Mouse (Mus musculus): ENCODE measurements around the gene Orm2.
A peak's percentile ranks its signal among the peaks of the same experiment; 100 is the strongest.

Gene Orm2

DNA sequence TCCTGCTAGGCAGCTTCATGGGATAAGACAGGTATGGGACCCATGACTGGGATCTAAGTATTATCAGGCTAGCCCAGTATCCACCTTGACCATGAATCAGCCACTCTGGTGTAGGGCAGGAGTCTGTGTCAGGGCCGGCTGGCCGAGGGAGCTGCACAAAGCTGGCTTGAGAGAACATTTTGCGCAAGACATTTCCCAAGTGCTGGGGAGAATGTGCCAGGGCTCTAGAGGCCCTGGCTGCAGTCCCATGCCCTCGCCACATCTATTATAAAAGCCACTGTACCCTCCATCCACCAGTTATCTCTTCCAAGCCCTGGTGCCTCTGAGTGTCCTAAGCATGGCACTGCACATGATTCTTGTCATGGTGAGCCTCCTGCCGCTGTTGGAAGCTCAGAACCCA is at the start of gene Orm2:
Gene Orm2, plus strand, starts transcription at position 300 of the 400 bp plus-strand sequence.
- no peak for DNase-seq (ENCODE audit: low spot score)

DNA sequence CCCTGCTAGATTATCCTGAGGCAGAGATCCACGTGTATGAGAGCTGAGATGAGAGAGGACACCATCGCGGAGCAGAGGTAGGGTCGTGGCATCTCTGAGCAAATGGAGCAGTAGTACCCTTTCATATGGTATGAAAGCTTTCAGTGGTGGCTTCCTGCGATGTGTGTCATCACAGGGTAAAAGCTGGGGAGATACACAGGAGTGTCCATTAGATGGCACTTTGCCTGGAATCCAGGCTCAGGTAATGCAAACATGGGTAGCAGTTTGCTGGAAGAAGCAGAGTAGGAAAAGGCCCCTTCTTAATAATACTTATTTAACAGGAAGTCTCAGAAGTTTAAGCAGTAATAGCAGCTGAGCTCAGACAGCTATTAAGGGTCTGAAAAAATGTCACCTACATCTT is 48.2 kb upstream of the Orm2 start:
- DNase-seq (ENCODE audit: low spot score): no peak

DNA sequence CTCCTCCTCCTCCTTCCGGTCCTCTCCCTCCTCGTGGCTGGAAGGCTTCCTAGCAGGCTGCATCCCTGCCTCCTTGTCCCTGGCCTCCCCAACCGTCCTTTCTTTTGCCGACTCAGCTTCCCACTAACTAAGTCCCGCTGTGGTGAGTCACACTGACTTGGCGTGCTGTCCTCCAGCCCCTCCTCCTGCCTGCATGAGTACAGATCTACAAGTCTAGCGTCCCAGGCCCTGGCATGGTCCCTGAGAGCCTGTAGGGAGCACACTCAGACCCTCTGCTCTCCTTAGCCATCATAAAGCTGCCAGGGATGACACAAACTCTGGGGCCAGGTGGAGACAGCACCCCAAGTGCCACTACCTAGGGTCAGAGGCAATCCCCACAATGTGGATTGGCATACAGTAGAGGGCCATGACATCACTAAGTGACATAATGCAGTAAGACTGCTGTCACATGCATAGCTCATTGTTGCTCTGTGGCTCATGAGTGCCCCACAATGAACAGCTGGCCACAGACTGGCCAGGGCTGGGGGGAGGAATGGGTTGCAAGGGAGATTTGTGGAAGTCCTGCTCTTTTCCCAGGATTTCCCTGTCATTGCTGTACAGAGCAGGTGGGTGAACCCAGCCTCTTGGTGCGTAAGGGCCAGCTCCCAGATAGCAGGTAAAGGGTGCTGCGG is 46.0 kb upstream of the Orm2 start:
- no peak for DNase-seq (ENCODE audit: low spot score)

DNA sequence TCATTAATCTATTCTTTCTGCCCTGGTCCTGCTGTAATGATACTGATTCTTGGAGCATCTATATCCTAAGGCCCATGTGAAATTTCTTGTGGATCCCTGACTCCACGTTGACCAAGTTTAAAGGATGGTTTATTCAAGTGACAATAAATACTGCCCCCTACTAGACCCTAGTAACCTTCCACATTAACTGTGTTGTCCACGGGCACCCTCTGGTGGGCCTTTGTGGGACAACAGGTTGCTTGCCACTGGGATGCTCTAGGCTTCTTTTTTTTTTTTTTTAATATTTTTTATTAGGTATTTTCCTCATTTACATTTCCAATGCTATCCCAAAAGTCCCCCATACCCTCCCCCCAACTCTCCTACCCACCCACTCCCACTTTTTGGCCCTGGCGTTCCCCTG is 42.7 kb upstream of the Orm2 start:
- peak; percentile 64 for DNase-seq (ENCODE audit: low spot score)

DNA sequence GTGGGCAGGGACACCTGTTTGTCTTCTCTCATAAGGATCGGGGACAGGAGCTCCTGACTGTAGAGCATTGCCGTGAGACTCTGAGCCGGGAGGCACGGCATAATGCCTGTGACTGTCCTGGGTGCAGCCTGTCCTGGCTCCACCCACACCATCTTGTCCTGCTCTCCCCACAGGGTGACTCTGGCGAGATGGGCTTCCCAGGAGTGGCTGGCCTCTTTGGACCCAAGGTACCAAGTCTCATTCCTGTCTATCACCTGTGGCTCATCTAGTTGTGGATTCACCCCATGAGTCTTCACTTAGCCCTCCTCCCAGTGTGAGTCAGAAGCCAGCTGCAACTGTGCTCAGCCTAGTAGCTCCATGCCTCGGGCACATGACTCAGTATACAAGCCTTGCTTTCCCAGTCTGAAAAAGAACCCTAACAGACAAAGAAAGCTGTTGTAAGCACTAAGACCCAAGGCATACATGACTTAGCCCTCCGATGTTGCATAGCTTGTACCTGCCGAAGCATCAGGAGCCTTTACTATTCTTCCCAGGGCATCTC is 38.9 kb upstream of the Orm2 start:
- DNase-seq (ENCODE audit: low spot score): no peak

DNA sequence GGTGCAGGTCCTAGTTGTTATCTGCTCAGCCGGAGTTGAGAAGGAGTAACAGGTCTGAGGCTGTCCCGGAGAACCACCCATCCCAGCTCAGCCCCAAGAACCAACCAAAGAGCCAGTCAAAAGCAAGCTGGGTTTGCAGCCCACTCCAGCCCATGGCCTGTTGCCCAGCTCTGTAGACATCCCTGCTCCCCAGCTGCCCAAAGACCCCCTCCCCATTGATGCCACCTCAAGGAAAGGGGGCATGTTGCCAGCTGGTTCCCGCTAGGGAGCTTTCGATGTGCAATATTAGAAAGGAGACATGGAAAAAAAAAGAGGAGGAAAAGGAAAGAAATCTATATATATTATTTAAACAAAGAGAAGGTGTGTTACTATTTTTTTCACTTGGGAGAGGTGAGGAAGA is 28.8 kb upstream of the Orm2 start:
- no peak for DNase-seq (ENCODE audit: low spot score)

DNA sequence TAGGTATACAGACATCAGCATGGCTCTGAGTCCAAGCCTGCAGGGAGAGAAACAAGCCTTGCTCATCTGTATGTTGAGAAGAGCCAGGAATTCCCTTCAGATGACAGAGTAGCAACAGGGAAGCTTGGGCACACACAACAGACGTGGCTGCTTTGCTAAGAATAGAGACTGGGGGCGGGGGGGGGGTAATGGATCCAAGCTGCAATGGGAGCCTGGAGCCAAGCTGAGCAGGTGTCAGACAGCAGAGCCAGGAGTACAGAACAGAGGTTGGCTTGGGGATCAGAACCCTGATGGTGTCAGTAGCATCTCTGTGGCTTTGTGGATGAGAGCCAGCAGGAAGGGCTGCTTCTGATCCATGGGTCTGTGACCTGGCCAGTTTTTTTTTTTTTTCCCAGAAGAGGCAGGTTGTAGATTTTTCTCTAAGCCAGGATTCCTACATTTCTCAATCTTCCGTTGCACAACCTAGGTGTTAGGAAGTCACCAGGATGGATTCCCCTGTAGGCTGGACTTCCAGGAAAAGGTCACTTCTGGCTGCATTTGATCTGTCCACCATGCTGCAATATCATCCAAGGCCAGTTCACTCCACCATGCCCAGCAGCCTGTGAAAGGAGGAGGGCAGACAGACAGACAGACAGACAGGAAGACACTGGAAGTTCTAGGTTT is 23.7 kb upstream of the Orm2 start:
- DNase-seq (ENCODE audit: low spot score): peak; percentile 14

DNA sequence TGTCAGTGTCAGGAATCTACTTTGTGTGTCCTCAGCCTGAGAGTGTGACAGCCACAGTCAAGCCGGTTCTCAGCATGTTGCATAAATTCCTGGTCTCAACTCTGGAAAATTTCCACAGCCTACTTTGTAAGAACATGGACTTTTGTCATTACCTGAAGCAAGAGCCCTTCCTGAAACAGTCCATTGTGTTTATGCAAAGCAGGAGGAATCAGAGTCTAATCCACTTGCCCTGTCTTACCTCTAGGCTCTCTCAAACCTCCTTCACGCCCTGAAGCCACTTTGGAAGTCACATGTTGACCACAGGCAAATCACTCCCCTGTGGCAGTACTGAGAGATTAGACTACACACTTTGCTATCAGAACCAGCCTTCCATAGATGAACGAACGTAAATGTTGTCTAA is 19.8 kb upstream of the Orm2 start:
- DNase-seq (ENCODE audit: low spot score): no peak

DNA sequence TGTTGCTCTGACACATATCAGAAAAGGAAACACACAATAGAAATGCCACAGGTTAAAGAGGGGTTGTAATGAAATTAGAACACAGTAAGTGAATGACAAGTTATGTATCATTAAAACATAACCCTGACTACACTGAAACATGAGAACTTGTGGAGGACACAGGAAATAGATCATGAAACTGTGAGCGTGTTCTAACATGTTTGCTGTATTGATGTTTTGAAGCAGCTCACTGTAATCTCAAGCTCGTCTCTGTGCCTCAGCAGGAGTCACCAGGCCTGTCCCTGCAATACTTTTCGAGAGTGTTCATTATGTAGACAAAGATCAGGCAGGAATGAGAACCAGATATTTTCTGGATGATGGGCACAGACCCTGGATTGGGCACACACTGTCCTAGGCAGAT is 18.6 kb upstream of the Orm2 start:
- no peak for DNase-seq (ENCODE audit: low spot score)

DNA sequence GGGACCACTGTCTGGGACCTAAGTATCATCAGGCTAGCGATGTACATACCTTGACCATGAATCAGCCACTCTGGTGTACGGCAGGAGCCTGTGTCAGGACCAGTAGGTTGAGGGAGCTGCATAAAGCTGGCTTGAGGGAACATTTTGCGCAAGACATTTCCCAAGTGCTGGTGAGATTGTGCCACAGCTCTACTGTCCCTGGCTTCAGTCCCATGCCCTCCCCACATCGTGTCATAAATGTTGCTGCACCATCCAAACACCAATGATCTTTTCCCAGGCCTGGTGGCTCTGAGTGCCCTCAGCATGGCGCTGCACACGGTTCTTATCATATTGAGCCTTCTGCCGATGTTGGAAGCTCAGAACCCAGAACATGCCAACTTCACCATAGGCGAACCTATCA is 18.0 kb upstream of the Orm2 start, which contains the start of gene Orm1:
Gene Orm1, plus strand, starts transcription at position 266 of the 400 bp plus-strand sequence.
- no peak for DNase-seq (ENCODE audit: low spot score)

DNA sequence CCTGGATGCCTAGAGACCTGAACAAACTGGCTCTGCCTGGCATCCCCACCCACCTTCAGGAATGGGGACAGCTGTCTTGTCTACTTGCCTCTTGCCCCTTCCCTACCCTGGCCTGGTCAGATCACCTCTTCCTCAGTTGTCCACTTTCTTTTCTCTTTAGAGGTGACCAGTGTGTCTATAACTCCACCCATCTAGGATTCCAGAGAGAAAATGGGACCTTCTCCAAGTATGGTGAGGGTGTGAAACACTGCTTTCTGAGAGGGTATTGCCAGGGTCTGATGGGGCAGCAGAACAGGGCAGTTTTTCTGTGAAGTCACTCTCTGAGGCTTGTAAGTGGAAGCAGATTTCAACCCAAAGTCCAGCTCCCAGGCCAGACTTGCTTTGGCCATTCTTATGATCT is 17.0 kb upstream of the Orm2 start:
- no peak for DNase-seq (ENCODE audit: low spot score)

DNA sequence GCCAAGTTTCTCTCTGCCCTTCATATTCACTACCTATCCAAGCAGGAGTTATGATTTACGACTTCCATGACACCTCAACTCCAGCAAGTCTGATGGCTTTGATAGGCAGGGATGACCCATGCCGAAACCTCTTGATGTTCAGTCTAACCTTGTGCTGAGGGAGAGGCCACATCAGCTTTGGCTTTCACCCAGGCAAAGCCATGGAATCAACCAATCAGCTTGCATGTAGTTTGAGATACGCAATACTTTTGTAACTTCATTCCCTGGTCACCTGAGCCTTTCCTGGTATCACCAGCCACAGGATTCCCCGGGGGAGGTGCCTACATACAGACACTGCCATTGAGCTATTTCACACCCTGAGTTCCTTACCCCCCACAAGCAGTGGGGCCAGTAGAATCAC is 15.6 kb upstream of the Orm2 start:
- no peak for DNase-seq (ENCODE audit: low spot score)

DNA sequence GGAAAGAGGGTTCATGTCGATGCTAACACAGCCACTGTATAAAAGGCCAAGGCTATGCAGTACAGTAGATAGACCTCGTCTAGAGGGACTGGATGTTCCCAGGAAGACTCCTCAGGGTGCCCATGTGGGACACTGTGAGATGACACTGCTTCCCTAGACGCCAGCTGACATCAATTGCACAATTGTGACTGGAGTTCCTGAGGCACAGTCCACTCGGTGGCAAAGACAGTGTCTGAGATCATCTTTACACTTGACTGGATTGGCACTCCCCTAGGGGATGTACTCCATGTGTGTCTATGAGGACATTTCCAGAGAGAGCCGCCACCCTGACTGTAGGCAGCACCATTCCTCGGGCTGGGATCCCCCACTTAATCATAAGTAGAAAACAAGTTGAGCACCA is 13.7 kb upstream of the Orm2 start:
- DNase-seq (ENCODE audit: low spot score): no peak

DNA sequence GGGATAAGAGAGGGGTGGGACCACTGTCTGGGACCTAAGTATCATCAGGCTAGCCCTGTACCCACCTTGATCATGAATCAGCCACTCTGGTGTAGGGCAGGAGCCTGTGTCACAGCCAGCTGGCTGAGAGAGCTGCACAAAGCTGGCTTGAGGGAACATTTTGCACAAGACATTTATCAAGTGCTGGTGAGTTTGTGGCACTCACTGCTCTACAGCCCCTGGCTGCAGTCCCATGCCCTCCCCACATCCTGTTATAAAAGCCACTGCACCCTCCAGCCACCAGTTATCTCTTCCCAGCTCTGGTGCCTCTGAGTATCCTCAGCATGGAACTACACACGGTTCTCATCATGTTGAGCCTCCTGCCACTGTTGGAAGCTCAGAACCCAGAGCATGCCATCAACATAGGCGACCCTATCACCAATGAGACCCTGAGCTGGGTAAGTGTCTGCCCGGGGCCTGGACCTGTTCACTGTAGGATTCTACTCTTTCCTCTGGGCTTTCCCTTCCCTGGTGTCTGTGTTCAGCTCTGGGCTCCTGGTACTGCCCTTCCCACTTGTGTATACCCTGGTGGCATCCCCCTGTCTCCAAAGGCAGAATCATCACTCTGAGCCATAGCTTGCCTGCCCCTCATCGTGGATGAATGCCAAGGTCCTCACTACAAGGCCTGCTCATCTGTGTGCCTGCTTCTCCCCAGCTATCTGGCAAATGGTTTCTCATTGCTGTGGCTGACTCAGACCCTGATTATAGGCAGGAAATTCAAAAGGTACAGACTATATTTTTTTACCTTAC is 6.2 kb upstream of the Orm2 start, which contains the start of gene Orm3:
Gene Orm3, plus strand, starts transcription at position 286 of the 789 bp plus-strand sequence.
- DNase-seq (ENCODE audit: low spot score): no peak

DNA sequence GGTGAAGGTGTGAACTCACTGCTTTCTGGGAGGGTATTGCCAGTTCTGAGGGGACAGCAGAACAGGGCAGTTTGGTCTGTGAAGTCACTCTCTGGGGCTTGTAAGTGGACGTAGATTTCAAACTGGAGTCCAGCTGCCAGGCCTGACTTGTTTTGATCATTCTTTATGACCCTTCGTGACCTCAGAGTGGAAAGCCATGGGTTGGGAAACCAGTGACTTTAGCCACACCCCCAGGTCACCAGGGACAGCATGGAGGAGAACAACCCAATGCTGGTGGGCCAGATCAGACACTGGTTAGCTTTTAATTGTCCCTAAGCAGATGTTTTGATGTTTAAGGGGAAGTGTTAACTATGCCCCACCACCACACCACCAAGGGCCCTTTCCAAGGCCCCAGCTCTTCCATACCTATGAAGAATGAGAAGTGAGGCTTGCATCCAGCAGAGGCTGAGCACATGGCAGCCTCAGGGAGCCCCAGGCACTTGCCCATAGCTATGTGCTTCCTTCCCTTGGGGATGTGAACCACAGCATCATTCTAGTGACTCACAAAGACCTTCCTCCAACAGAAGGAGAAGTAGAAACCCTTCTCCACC is 5.2 kb upstream of the Orm2 start:
- no peak for DNase-seq (ENCODE audit: low spot score)

DNA sequence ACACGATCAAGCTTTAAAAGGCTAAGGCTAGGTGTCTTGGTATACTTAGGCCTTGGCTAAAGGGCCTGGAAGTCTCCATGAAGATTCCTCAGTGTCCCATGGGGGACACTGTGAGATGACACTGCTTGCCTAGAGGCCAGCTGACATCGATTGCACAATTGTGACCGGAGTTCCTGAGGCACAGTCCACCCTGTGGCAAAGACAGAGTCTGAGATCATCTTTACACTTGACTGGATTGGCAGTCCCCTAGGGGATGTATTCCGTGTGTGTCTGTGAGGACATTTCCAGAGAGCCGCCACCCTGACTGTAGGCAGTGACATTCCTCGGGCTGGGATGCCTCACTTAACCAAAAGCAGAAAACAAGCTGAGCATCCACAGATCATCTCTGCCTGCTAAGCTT is 2.4 kb upstream of the Orm2 start:
- no peak for DNase-seq (ENCODE audit: low spot score)

DNA sequence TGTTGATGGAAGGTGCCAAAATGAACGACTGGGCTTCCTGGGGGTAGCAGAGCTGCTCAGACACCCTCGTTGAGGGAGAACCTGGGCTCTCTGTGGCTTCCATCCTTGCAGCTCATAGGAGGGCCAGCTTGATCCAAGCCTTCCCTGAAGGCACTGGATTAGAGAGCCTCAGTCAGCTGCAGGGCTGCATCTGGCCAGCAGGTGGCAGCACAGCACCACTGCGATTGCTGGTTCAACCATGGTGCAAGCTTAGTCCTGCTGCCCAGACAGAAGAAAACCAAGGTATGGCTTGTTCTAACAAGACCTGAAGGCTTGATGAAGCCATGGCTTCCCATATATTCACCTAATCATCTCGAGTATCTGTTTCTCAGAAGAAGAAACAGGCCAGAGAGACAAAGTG is 6.3 kb downstream of the Orm2 start:
- DNase-seq (ENCODE audit: low spot score): peak; percentile 93

DNA sequence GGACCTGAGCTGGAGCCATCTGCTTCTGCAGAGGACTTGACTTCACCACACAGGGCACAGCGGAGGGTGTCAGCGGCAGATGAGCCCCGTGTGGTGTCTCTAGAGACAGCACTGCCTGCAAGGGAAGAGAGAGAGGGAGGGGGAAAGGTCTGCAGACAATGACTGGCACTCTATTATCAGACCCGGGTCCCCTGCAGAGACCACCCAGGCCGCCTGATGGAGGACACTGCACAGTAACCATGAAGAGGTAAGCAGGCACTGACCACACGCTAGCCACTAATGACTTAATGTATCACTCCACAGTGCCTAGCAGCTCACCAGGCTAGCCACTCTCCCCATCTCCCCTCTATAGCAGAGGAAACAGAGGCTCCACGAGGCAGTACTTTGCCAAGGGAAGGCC is 8.6 kb downstream of the Orm2 start:
- DNase-seq (ENCODE audit: low spot score): no peak

DNA sequence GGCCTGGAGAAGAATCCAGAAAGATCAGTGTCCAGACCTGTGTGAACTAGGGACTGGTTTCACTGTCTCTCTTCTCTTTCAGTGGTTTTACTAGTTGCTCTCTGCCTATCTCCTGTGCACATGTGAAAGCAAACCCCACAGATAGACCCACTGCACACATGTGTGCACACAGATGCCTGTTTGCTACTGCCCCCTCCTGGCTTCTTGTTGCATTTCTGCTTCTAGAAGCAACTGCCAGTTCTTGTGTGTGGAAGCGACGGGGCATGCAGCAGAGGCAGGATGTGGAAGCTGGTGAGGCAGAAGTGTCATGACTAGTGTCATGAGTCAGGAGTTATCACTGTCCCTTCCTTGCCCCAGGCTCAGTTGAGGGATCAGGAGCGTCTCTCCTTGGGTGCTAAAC is 9.6 kb downstream of the Orm2 start:
- DNase-seq (ENCODE audit: low spot score): no peak

DNA sequence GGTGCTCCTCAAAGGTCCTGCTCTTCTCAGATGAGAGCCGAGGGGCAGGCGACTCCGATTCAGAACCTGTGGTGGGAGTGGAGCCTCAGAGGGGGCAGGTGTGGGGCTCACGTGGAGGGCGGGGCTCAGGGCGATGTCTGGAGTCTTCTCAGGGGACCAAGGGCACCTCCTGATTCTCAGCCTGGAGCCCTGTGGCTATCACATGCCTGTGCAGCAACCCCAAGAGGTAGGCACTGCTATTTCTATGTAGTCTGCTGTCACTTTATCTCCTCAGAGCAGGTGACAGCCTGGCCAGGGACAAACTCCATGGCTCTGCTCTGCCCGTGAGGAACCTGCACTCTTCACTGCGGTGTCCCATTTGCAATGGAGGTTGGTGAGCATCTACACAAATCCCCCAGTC is 11.2 kb downstream of the Orm2 start:
- DNase-seq (ENCODE audit: low spot score): no peak

DNA sequence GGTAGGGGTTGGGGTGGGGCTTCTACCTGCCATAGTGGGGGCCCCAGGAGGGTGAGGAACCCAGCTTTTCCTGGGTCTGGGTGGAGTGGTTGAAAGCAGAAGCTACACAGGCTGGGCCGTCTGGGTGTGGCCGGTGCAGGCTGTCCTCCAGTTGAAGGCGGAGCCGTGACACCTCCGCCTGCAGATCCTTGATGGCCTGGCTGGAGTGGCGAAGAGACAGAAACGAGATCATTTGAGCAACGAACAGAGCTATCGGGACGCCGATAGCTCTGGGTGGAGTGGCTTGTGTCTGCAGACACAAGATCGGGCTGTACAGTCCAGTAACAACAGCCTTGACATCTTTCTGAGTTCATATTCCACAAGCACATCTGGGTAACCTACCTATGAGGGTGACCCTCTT is 12.1 kb downstream of the Orm2 start:
- DNase-seq (ENCODE audit: low spot score): no peak

DNA sequence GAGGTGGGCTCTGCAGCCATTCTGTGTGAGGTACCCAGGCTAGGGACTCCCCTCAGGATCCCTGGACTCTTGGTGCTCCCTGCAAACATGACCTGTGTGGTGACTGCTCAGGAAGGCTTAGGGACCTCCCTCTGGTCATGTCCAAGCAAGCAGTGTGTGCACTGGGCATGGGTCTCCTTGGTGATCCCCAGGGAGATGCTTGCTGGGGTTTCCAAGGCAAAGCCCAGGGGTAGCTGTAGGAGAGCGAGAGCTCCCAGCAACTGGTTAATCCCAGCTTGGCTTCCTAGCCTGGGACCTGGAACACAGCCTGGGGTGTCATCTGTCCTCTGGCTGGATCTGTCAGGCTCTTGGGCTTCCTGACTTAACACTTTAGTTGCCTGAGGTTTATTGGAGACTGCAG is 13.1 kb downstream of the Orm2 start:
- no peak for DNase-seq (ENCODE audit: low spot score)

DNA sequence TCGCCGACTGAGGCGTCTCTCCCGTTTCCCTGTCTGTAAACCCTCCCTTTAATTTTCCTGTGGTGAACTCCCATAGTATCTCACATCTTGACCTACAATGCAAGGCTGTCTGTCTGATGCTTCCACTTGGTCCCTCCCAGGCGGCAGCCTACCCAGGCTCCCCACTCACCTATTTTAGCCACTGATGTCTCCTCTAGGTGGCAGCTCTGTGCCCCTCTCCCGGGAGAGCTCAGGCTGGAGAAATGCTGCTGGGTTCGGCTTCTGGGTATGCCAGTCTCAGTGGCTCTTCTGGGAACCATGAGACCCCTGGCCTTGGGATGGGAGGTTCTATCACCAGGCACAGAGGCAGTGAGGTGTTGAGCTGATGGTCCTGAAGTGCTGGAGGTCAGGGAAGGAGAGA is 15.2 kb downstream of the Orm2 start:
- DNase-seq (ENCODE audit: low spot score): no peak
